Mouse (Mus musculus): Measurements from ENCODE around the gene Ilkap.

Ilkap gene

GRCm38 (mm10) chr1:91398260-91399062 is at the start of gene Ilkap:
Gene Ilkap (minus strand): TSS chr1:91398815.
- in situ Hi-C loops (cut with MboI, MseI), result loop anchor here (10.0 kb wide), 1 partner anchor 776 kb away; no protein-coding TSS in a partner anchor

- in situ Hi-C loops (cut with MboI, MseI), result no loop called here
These were observed 47.9 kb upstream of the Ilkap start for GRCm38 (mm10) chr1:91446511-91446910.

GRCm38 (mm10) chr1:91446060-91446459 is 47.4 kb upstream of the Ilkap start:
- in situ Hi-C loops (cut with MboI, MseI), result no loop called here

- in situ Hi-C loops (cut with MboI, MseI), result no loop called here
These were observed 46.5 kb upstream of the Ilkap start for GRCm38 (mm10) chr1:91444841-91445830.

GRCm38 (mm10) chr1:91442350-91442990 is 43.9 kb upstream of the Ilkap start:
- in situ Hi-C loops (cut with MboI, MseI), result no loop called here

GRCm38 (mm10) chr1:91441855-91442254 is 43.2 kb upstream of the Ilkap start:
- in situ Hi-C loops (cut with MboI, MseI), result no loop called here

- in situ Hi-C loops (cut with MboI, MseI), result no loop called here
These were observed 41.2 kb upstream of the Ilkap start for GRCm38 (mm10) chr1:91439776-91440175.

- in situ Hi-C loops (cut with MboI, MseI), result no loop called here
These were observed 39.0 kb upstream of the Ilkap start for GRCm38 (mm10) chr1:91437573-91437972.

GRCm38 (mm10) chr1:91437083-91437400 is 38.4 kb upstream of the Ilkap start:
- in situ Hi-C loops (cut with MboI, MseI), result no loop called here

- in situ Hi-C loops (cut with MboI, MseI), result no loop called here
These were observed 37.9 kb upstream of the Ilkap start for GRCm38 (mm10) chr1:91436380-91437082.

- in situ Hi-C loops (cut with MboI, MseI), result no loop called here
These were observed 37.1 kb upstream of the Ilkap start for GRCm38 (mm10) chr1:91435606-91436130.

GRCm38 (mm10) chr1:91434905-91435304 is 36.3 kb upstream of the Ilkap start:
- in situ Hi-C loops (cut with MboI, MseI), result no loop called here

GRCm38 (mm10) chr1:91430761-91431160 is 32.1 kb upstream of the Ilkap start:
- in situ Hi-C loops (cut with MboI, MseI), result no loop called here

- in situ Hi-C loops (cut with MboI, MseI), result loop anchor here (10.0 kb wide), 1 partner anchor 56 kb away; no protein-coding TSS in a partner anchor
These were observed 30.6 kb upstream of the Ilkap start for GRCm38 (mm10) chr1:91429212-91429611.

GRCm38 (mm10) chr1:91428614-91429013 is 30.0 kb upstream of the Ilkap start:
- in situ Hi-C loops (cut with MboI, MseI), result loop anchor here (10.0 kb wide), 1 partner anchor 56 kb away; no protein-coding TSS in a partner anchor

- in situ Hi-C loops (cut with MboI, MseI), result loop anchor here (10.0 kb wide), 1 partner anchor 58 kb away; no protein-coding TSS in a partner anchor
These were observed 27.8 kb upstream of the Ilkap start for GRCm38 (mm10) chr1:91426397-91426796.

- in situ Hi-C loops (cut with MboI, MseI), result loop anchor here (10.0 to 25.0 kb wide), 2 partner anchors 64 to 1492 kb away; partner anchors contain the start of genes Ankmy1, Dusp28 and Rnpepl1
These were observed 22.0 kb upstream of the Ilkap start for GRCm38 (mm10) chr1:91420601-91421065.

- in situ Hi-C loops (cut with MboI, MseI), result loop anchor here (10.0 to 25.0 kb wide), 2 partner anchors 65 to 1492 kb away; partner anchors contain the start of genes Ankmy1, Dusp28 and Rnpepl1
These were observed 21.4 kb upstream of the Ilkap start for GRCm38 (mm10) chr1:91419862-91420600.

GRCm38 (mm10) chr1:91417991-91418390 is 19.4 kb upstream of the Ilkap start:
- in situ Hi-C loops (cut with MboI, MseI), result loop anchor here (25.0 kb wide), 1 partner anchor 1494 kb away; the partner anchor contains the start of genes Ankmy1, Dusp28 and Rnpepl1
